Mouse (Mus musculus): ENCODE results near the gene Sv2a. TPM values are rescaled to one million over a fixed set of nuclear protein-coding genes. Genes with fewer than 3 reads are reported as not detected.

Gene Sv2a
- total RNA-seq (2015; ENCODE audit: low replicate concordance), result not detected in 2 replicates
- not detected in 2 replicates for total RNA-seq (2017; ENCODE audit: low replicate concordance)

DNA sequence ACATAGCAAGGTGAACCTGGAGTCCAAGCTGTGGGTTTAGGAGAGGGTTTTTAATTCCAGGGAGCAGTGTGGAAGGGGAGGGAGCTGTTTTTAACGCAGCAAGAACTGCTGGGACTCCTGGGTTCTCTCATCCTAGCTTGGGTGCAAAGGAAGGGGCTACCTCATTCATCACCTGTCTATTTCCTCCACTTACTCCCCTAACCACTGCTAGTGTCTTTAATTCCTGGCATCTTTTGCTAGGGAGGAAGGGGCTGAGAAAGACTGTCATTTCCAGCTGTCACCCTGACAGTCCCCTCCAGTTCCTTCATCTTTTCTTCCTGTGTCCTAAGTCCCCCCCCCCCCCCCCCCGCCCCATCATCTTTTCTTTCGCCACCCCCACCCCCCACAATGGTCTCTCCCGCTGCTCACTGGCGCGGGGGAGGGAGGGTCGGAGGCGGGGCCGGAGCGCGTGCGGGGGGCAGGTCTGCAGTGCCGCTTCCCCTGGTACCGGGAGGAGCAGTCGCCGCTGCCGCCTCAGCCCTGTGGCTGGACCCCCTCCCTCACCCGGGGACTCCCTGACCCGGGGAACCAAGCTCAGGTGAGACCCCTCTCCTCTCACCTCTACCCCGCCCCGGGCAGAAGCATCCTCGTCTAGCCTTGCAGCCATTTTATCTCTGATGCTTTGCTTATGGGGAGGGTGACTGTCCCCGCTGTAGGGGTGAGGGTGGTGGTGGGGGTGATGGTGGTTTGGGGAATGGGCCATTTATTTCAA lies at the start of gene Sv2a:
Gene Sv2a (plus strand): TSS at position 425 of the 751 bp plus-strand sequence.
- no peak for ATAC-seq (replicated peaks; ENCODE audit: low FRiP score, poor library complexity, severe bottlenecking)

DNA sequence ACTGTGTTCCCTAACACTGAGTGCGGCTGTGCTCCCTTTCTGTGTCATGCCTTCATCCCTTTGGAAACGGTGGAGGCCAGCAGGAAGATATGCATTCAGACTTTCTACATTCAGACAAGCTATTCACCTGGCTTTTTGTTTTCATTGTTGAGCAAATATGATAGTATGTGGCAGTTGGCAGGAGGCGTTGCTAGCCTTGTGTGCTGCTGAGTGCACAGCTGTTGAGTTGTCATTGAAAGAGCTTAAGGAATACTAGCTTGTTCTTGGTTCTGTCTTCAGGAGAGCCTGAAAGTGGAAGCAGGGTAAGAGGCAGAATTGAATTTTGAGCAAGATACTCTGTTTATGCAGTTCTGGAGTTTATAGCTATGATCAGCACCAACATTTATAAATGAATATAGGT lies 48.5 kb upstream of the Sv2a start:
- ATAC-seq (replicated peaks; ENCODE audit: low FRiP score, poor library complexity, severe bottlenecking), result no peak

DNA sequence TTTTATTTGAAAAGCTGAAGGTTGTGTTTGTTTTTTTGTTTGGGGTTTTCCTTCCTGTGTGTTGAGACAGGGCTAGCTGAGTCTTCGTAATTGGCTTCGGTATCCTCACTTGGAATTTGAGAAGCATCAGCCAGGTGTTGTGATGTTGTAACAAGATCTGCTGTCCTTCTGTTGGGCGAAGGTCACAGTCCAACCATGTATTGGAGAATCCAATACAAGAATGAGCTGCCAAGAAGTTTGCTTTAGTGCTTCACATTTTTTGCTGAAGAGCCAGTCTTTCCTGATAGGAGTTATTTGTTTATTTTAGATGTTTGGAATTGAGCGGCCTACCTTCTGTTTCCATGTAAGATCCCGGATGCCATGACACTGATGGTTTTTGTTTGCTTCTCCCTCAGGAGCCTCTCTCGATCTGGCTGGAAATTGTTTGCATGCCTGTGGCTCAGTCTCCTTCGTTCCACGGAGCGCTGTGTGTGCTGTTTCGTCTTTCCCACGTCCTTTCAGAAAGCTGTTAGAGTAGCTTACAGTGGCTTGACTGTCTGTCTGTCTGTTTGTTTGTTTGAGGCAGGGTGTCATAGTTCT lies 47.5 kb upstream of the Sv2a start:
- no peak for ATAC-seq (replicated peaks; ENCODE audit: low FRiP score, poor library complexity, severe bottlenecking)

- no peak for ATAC-seq (replicated peaks; ENCODE audit: low FRiP score, poor library complexity, severe bottlenecking)
These were observed 45.9 kb upstream of the Sv2a start for GRCm38 (mm10) chr3:96135011-96135410.

- ATAC-seq (replicated peaks; ENCODE audit: low FRiP score, poor library complexity, severe bottlenecking), result peak; percentile 84
These were observed 33.0 kb upstream of the Sv2a start for GRCm38 (mm10) chr3:96147950-96148349.

GRCm38 (mm10) chr3:96151836-96152235 lies 29.1 kb upstream of the Sv2a start:
- no peak for ATAC-seq (replicated peaks; ENCODE audit: low FRiP score, poor library complexity, severe bottlenecking)

GRCm38 (mm10) chr3:96152611-96153010 lies 28.3 kb upstream of the Sv2a start:
- no peak for ATAC-seq (replicated peaks; ENCODE audit: low FRiP score, poor library complexity, severe bottlenecking)

GRCm38 (mm10) chr3:96155501-96155900 lies 25.4 kb upstream of the Sv2a start:
- ATAC-seq (replicated peaks; ENCODE audit: low FRiP score, poor library complexity, severe bottlenecking), result 0 out of 2 replicates have a peak, but pooled peaks have one; percentile 23

DNA sequence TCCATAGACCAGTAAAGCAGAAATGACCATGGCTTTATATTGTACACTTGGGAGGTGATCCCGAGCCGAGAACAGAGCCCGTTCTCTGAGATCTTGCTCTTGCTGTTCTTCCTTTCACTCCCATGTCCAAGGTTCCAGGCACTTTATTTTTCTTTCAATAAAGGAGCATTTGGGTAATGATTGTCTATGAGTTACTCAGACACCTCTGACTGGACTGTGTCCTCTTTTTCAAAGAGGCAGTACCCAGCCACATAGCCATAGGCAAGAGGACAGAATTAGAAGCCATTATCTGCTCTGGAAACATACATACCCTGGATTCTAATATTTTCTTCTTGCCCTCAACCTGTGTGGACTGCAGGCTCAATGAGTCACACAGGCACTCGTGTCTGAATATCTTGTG lies 21.1 kb upstream of the Sv2a start:
- no peak for ATAC-seq (replicated peaks; ENCODE audit: low FRiP score, poor library complexity, severe bottlenecking)

GRCm38 (mm10) chr3:96160222-96160802 lies 20.6 kb upstream of the Sv2a start:
- ATAC-seq (replicated peaks; ENCODE audit: low FRiP score, poor library complexity, severe bottlenecking), result no peak

DNA sequence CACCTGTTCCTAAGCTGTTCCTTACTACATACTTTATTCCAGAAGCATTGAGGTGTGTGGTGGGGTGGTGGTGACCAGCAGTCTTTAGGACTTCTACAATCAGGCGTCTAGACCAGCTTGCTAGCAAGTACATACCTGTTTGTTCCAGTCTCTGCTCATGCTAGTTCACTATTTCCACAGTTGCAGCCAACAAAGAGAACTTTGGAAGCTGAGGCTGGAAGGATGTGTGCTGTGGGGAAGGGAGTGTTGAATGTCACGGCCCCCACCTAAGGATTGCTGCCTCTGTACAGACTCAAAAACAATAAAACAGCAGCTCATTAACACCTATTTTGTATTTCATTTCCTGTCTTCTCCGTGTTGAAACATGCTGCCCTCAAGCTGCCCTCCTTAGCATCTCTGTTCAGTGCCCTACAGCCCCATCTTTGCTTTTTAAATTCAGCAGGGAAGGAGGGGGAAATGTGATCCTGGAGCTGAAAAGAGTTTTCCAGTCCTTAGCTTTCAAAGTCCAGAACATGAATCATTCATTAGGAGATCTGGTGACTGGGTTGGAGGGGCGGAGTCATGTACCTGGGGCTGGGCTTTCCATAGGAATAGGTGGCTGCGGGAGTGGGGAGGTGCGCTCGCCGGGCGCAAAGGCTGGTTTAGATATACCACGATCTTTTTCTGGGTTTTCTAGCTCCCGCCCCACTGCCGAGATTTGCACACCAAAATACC lies 20.0 kb upstream of the Sv2a start:
- no peak for ATAC-seq (replicated peaks; ENCODE audit: low FRiP score, poor library complexity, severe bottlenecking)

DNA sequence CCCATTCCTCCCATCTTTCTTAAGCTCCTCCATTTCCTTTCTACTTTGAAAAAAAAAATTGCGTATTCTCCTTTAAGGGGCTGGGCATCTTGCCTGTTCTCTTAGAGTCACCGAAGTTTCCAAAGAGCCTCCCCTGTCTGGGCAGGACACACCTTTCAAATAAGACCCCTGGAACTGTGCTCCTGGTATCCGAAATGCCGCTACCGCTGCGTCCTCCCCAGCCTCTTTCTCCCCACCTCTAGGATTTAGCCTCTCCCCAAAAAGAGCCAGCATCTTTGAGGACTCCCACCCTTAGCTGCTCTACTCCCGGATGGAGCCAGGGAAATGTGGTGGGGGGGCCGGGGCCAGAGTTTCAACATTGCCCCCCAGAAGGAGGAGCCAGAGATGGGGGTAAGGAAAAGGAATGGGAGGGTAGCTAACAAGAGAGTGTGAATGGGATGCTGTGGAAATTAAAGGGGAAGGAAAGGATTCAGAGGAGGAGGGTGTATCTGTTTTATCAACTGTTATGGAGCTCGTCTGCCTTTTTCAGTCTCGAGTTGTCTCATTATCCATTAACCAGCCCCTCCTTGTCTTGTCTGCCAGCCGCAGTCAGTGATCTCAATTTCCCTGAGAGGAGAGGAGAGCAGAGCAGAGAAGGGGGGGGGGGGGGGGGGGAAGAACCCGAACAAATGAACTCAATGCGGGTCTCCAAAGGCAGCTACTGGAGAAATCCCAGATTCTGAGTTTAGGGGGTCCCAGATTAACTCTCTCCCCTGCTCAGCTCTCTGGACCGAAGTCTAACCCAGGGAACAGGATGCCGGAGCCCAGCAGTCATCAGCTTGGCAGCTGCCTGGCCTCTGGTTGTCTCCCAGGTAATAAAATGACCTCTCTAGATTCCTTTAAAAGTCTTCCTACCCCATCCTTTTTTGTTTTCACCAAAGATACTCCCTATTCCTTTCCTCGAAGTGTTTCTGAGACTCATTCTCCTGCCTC lies 18.8 kb upstream of the Sv2a start, which contains the start of gene Mtmr11:
Gene Mtmr11 (plus strand): TSS at position 136 of the 972 bp plus-strand sequence.
- ATAC-seq (replicated peaks; ENCODE audit: low FRiP score, poor library complexity, severe bottlenecking), result no peak

DNA sequence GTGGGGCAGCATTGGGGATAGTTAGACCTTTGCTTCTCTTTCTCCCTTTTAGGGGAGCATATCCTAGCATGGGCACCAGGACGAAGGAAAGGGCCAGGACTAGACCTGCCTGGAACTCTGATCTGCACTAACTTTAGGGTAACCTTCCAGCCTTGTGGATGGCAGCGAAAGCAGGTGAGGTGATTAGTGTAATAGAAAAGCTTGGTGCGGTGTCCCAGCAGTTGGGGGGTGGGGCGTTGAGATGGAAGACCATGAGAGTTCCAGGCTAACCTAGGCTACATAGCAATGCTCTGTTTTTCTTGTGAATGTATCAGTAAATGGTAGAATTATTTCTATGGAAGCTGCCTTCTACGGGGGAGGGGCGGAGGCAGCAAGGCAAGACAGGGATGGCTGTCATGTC lies 17.9 kb upstream of the Sv2a start:
- no peak for ATAC-seq (replicated peaks; ENCODE audit: low FRiP score, poor library complexity, severe bottlenecking)

DNA sequence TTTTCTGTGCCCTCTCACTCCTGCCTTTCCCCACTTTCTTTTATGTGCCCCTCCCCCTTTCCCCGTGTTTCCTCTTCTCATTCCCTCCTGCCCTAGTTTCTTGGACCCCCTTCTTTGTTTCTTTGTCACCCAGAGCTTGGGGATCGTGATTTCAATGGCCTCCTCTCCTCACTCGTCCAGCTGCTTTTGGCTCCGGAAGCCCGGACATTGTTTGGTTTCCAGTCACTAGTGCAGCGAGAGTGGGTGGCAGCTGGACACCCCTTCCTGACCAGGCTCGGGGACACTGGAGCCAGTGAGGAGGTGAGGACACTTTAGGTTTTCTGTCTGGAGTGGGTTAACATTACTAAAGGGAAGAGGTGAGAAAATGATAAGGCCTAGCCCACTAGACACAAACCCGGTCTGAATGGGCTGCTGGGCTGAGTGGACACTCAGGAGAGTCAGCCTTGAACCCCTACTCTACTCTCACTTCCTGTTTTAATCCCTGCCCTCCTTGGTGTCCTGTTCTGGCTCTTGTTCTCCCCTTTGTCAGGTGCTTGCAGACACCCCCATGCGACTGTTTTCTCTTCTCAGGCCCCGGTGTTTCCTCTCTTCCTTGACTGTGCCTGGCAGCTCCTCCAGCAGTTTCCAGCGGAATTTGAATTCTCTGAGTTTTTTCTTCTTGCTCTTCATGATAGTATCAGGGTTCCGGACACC lies 12.3 kb upstream of the Sv2a start:
- no peak for ATAC-seq (replicated peaks; ENCODE audit: low FRiP score, poor library complexity, severe bottlenecking)

GRCm38 (mm10) chr3:96170276-96170675 lies 10.7 kb upstream of the Sv2a start:
- no peak for ATAC-seq (replicated peaks; ENCODE audit: low FRiP score, poor library complexity, severe bottlenecking)

DNA sequence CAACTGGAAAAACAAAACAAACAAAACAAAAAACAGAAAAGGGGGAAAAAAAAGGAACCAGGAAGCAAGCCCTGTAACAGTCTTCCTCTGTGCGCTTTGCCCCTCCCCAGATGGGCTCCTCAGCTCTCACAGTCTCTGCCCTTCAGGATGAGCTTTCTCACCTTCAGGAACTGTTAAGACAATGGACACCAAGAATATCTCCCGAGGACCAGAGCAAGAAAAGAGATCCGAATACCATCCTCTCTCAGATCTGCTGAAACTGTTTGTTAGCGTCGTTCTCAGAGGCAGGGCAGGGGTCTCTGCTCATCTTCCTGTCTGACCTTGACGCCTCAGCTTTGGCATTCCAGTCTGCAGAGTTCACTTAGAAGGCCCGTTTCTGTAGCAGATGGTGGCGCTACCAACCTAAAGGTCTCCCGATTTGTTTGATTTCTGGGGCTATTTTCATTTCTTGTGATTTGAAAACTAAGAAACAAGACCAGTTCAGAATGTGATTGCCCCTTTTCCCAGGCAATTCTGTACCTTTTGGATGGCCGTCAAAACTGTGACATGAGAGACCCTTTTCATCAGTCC lies 9.9 kb upstream of the Sv2a start:
- ATAC-seq (replicated peaks; ENCODE audit: low FRiP score, poor library complexity, severe bottlenecking), result no peak

- ATAC-seq (replicated peaks; ENCODE audit: low FRiP score, poor library complexity, severe bottlenecking), result no peak
These were observed 9.3 kb upstream of the Sv2a start for GRCm38 (mm10) chr3:96171583-96172196.

Data from erythroid progenitor cell, adult 5-6 weeks (primary cell).